Mouse (Mus musculus): ENCODE data around the gene Rnaset2b. TPM values are rescaled to one million over a fixed set of nuclear protein-coding genes. Genes with fewer than 3 reads are reported as not detected.
"Not testable (repeated sequence)": the region's sequence is repeated elsewhere in the genome, so short reads cannot be mapped to it uniquely, and the experiment has no call there.

Rnaset2b gene
- polyA plus RNA-seq, 1 experiment from 2014 or later = 315 TPM

- not testable (repeated sequence) for H3K27me3 ChIP-seq (replicated peaks; ENCODE audit: control insufficient read depth, insufficient read depth, low read length); H3K36me3 ChIP-seq (ENCODE audit: control insufficient read depth, insufficient read depth); H3K4me1 ChIP-seq (replicated peaks; ENCODE audit: control insufficient read depth, insufficient read depth, low read length); H3K9me3 ChIP-seq (ENCODE audit: control insufficient read depth)
- Histone ChIP-seq H3K27ac (ENCODE audit: low read depth, low read length) (peak within 1 kb of the TSS; percentile 54; the same call in 1 of the 2 replicates), H3K4me3 (ENCODE audit: low read depth, low read length) (peak within 1 kb of the TSS; percentile 44), H3K4me2 (replicated peaks; ENCODE audit: low read depth) (peak within 1 kb of the TSS; percentile 67), H3K9ac (ENCODE audit: low read depth, low read length) (peak within 1 kb of the TSS; percentile 40; the same call in 1 of the 2 replicates)
- peak; percentile 98 for ATAC-seq
- WGBS = 2% methylated on average over 37 of the region's 68 CpGs
These were observed 8.1 kb downstream of the Rnaset2b start, which contains the start of gene Gm49721 for GRCm38 (mm10) chr17:6978287-6979248. TSS of gene Gm49721 (plus strand) at chr17:6978904.

GRCm38 (mm10) chr17:6979380-6979779, 8.9 kb downstream of the Rnaset2b start:
- peak overlapping the region; percentile 44 for H3K4me3 ChIP-seq (ENCODE audit: low read depth, low read length)
- H3K9ac ChIP-seq (ENCODE audit: low read depth, low read length) = peak overlapping the region; percentile 40; the same call in 1 of the 2 replicates
- not testable (repeated sequence) for H3K27ac ChIP-seq (ENCODE audit: low read depth, low read length); ATAC-seq; H3K9me3 ChIP-seq (ENCODE audit: control insufficient read depth); H3K4me1 ChIP-seq (replicated peaks; ENCODE audit: control insufficient read depth, insufficient read depth, low read length); H3K27me3 ChIP-seq (replicated peaks; ENCODE audit: control insufficient read depth, insufficient read depth, low read length); H3K36me3 ChIP-seq (ENCODE audit: control insufficient read depth, insufficient read depth)
- H3K4me2 ChIP-seq (replicated peaks; ENCODE audit: low read depth) = peak overlapping the region; percentile 67
- WGBS = 6% methylated on average over 5 of the region's 5 CpGs

- not testable (repeated sequence) for H3K9ac ChIP-seq (ENCODE audit: low read depth, low read length); H3K27me3 ChIP-seq (replicated peaks; ENCODE audit: control insufficient read depth, insufficient read depth, low read length); H3K9me3 ChIP-seq (ENCODE audit: control insufficient read depth); H3K4me1 ChIP-seq (replicated peaks; ENCODE audit: control insufficient read depth, insufficient read depth, low read length); H3K27ac ChIP-seq (ENCODE audit: low read depth, low read length); H3K36me3 ChIP-seq (ENCODE audit: control insufficient read depth, insufficient read depth); H3K4me3 ChIP-seq (ENCODE audit: low read depth, low read length); H3K4me2 ChIP-seq (replicated peaks; ENCODE audit: low read depth); ATAC-seq
- WGBS = 83% methylated on average over 5 of the region's 8 CpGs
These were observed 9.7 kb downstream of the Rnaset2b start for GRCm38 (mm10) chr17:6980144-6980543.

GRCm38 (mm10) chr17:6986118-6986517, 15.7 kb downstream of the Rnaset2b start:
- not testable (repeated sequence) for H3K27me3 ChIP-seq (replicated peaks; ENCODE audit: control insufficient read depth, insufficient read depth, low read length); H3K4me2 ChIP-seq (replicated peaks; ENCODE audit: low read depth); H3K27ac ChIP-seq (ENCODE audit: low read depth, low read length); H3K4me3 ChIP-seq (ENCODE audit: low read depth, low read length); H3K9me3 ChIP-seq (ENCODE audit: control insufficient read depth); H3K36me3 ChIP-seq (ENCODE audit: control insufficient read depth, insufficient read depth); H3K4me1 ChIP-seq (replicated peaks; ENCODE audit: control insufficient read depth, insufficient read depth, low read length); H3K9ac ChIP-seq (ENCODE audit: low read depth, low read length); ATAC-seq
- 82% methylated on average over 1 of the region's 1 CpGs for WGBS

GRCm38 (mm10) chr17:6995504-6995903, 25.1 kb downstream of the Rnaset2b start:
- H3K9me3 ChIP-seq (ENCODE audit: control insufficient read depth); H3K27me3 ChIP-seq (replicated peaks; ENCODE audit: control insufficient read depth, insufficient read depth, low read length); ATAC-seq; H3K36me3 ChIP-seq (ENCODE audit: control insufficient read depth, insufficient read depth); H3K4me3 ChIP-seq (ENCODE audit: low read depth, low read length); H3K27ac ChIP-seq (ENCODE audit: low read depth, low read length); H3K4me2 ChIP-seq (replicated peaks; ENCODE audit: low read depth); H3K9ac ChIP-seq (ENCODE audit: low read depth, low read length); H3K4me1 ChIP-seq (replicated peaks; ENCODE audit: control insufficient read depth, insufficient read depth, low read length): not testable (repeated sequence)
- no CpG with 5 or more reads among the region's 6 CpGs for WGBS

GRCm38 (mm10) chr17:6996826-6997225, 26.4 kb downstream of the Rnaset2b start:
- WGBS = 60% methylated on average over 8 of the region's 8 CpGs
- not testable (repeated sequence) for H3K4me1 ChIP-seq (replicated peaks; ENCODE audit: control insufficient read depth, insufficient read depth, low read length); H3K4me2 ChIP-seq (replicated peaks; ENCODE audit: low read depth); H3K36me3 ChIP-seq (ENCODE audit: control insufficient read depth, insufficient read depth); H3K27me3 ChIP-seq (replicated peaks; ENCODE audit: control insufficient read depth, insufficient read depth, low read length); ATAC-seq; H3K27ac ChIP-seq (ENCODE audit: low read depth, low read length); H3K9me3 ChIP-seq (ENCODE audit: control insufficient read depth); H3K9ac ChIP-seq (ENCODE audit: low read depth, low read length); H3K4me3 ChIP-seq (ENCODE audit: low read depth, low read length)

- H3K36me3 ChIP-seq (ENCODE audit: control insufficient read depth, insufficient read depth); ATAC-seq; H3K4me2 ChIP-seq (replicated peaks; ENCODE audit: low read depth); H3K4me1 ChIP-seq (replicated peaks; ENCODE audit: control insufficient read depth, insufficient read depth, low read length); H3K4me3 ChIP-seq (ENCODE audit: low read depth, low read length); H3K27ac ChIP-seq (ENCODE audit: low read depth, low read length); H3K9ac ChIP-seq (ENCODE audit: low read depth, low read length); H3K9me3 ChIP-seq (ENCODE audit: control insufficient read depth); H3K27me3 ChIP-seq (replicated peaks; ENCODE audit: control insufficient read depth, insufficient read depth, low read length): not testable (repeated sequence)
- WGBS = 60% methylated on average over 1 of the region's 7 CpGs
These were observed 27.5 kb downstream of the Rnaset2b start for GRCm38 (mm10) chr17:6997778-6998490.

- not testable (repeated sequence) for H3K27ac ChIP-seq (ENCODE audit: low read depth, low read length); H3K4me3 ChIP-seq (ENCODE audit: low read depth, low read length); H3K27me3 ChIP-seq (replicated peaks; ENCODE audit: control insufficient read depth, insufficient read depth, low read length); H3K36me3 ChIP-seq (ENCODE audit: control insufficient read depth, insufficient read depth); H3K9ac ChIP-seq (ENCODE audit: low read depth, low read length); H3K4me1 ChIP-seq (replicated peaks; ENCODE audit: control insufficient read depth, insufficient read depth, low read length); ATAC-seq; H3K4me2 ChIP-seq (replicated peaks; ENCODE audit: low read depth); H3K9me3 ChIP-seq (ENCODE audit: control insufficient read depth)
- 81% methylated on average over 9 of the region's 12 CpGs for WGBS
These were observed 31.6 kb downstream of the Rnaset2b start for GRCm38 (mm10) chr17:7001790-7002585.
